Mouse (Mus musculus): Measurements from ENCODE around the gene Stxbp1. TPM values are rescaled to one million over a fixed set of nuclear protein-coding genes. Genes with fewer than 3 reads are reported as not detected.
A peak's percentile ranks its signal among the peaks of the same experiment; 100 is the strongest.

Gene Stxbp1
- polyA plus RNA-seq, 1 experiment from 2014 or later = 2.3 TPM

DNA sequence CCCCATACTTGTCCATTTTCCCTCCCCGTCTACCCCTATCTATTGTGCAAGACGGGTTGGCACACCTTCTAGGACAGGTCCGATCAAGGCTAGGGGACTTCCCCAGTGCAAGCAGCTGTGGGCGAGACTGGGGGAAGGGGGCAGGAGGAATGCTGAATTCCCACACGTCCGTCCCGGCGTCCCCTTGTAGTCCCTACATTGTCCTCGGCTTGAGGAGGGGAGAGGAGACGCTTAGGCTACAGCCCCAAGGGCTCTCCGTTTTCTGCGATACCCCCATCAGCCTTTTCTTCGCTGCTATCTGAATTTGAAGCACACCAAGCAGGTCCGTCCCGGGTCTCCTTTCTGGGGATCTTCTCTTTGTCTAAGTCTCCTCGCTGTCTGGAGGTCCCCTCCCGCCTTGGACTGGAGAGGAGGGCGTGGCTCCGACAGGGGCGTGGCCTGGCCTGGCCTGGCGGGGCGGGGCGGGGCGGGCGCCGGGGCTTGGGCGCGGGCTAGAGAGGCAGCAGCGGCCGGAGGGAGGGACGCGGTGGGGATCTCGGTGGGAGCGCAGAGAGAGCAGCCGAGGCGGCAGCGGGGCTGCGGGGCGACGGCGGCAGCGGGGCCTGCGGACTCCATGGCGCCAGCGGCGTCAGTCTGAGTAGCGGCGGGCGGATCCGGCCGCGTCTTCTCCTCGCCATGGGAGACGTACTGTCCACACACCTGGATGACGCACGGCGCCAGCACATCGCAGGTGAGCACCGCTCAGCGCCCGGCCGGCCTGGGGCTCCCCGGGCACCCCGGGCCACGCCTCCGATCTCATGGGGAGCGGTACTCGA lies 28.8 kb upstream of the Stxbp1 start, which contains the start of gene Fam129b:
Fam129b (plus strand) TSS at position 440 of the 815 bp plus-strand sequence.
- Histone ChIP-seq H3K27me3 (ENCODE audit: insufficient read depth, low read length) (no peaks in the 10 kb centered on the region), H3K4me1 (ENCODE audit: insufficient read depth) (peaks cover 37% of the 10 kb centered on the region), H3K4me3 (ENCODE audit: low read depth, low read length) (peak within 1 kb of the TSS; percentile 71), H3K9me3 (ENCODE audit: low read length) (no peaks in the 10 kb centered on the region), H3K9ac (replicated peaks) (peak within 1 kb of the TSS; percentile 82), H3K36me3 (replicated peaks; ENCODE audit: insufficient read depth, low read length) (no peaks in the 10 kb centered on the region), H3K27ac (ENCODE audit: low read depth) (peak within 1 kb of the TSS; percentile 71), H3K4me2 (ENCODE audit: low read depth, low read length) (peak within 1 kb of the TSS; percentile 97)
- peak; percentile 88 for ATAC-seq
- under 1% methylated on average over 41 of the region's 68 CpGs for WGBS (ENCODE audit: insufficient replicate concordance)
- no peak for TF ChIP-seq EP300 (IDR thresholded peaks at IDR 0.05; ENCODE audit: low read depth)
- peak; percentile 90 for DNase-seq

DNA sequence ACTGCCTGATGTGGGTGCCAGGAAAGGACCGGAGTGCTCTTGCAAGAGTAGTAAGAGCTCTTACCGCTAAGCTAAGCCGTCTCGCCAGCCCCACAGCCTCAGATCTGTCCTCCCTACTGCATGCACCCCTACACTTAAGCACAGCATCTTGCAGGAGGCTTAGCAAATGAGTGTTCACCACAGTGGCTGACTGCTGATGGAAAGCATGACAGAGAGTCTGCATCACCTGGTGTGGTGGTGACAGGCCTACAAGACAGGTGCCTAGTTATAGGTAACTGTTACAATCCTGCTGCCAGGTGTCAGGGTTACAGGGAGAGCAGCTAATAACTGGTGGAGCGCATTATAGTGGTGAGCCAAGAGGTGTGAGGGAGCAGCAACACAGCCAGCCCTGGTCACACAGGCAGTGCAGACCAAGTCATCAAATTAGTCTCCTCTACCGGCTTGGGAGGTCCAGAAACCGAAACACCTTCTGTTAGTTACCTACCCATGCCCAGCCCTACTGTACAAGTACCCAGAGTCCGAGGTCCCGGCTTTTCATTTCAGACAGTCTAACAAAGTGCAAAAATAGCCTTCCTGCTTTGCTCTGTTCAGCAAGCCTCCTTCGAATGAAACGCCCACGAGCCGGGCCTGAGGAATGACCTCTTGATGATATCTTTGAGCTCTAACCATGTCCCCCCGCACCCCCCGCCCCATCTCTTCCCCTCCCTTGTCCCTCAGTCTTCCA lies 28.1 kb upstream of the Stxbp1 start:
- Histone ChIP-seq H3K36me3 (replicated peaks; ENCODE audit: insufficient read depth, low read length) (no peaks in the 10 kb centered on the region), H3K27me3 (ENCODE audit: insufficient read depth, low read length) (no peaks in the 10 kb centered on the region), H3K27ac (ENCODE audit: low read depth) (peak overlapping the region; percentile 71; the same call in 1 of the 2 replicates), H3K4me3 (ENCODE audit: low read depth, low read length) (peak overlapping the region; percentile 71), H3K9ac (replicated peaks) (peak overlapping the region; percentile 82), H3K9me3 (ENCODE audit: low read length) (no peaks in the 10 kb centered on the region), H3K4me2 (ENCODE audit: low read depth, low read length) (peak overlapping the region; percentile 97), H3K4me1 (ENCODE audit: insufficient read depth) (peaks cover 37% of the 10 kb centered on the region)
- WGBS (ENCODE audit: insufficient replicate concordance) = 25% methylated on average over 15 of the region's 15 CpGs
- DNase-seq = no peak
- no peak for TF ChIP-seq EP300 (IDR thresholded peaks at IDR 0.05; ENCODE audit: low read depth)
- no peak for TF ChIP-seq CTCF (IDR thresholded peaks at IDR 0.05; ENCODE audit: low read depth)
- no peak for ATAC-seq

DNA sequence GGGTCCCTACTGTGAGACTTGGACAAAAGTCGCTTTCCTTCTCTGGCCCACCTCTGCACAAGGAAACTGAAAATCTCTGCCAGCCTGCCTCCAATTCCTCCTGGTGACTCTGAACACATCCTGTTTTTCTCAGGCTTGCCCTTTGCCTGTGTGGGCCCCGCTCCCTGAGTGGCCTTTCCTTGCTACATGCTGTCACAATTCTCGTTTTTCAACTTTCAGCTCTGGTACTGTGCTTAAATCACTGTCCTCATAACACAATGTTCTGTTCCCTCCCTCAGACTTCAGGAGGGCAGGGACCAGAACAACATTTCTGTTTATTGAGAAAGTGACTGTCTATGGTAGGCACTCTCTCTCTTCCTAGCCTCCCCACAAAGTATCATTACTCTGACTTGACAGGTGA lies 27.0 kb upstream of the Stxbp1 start:
- TF ChIP-seq EP300 (IDR thresholded peaks at IDR 0.05; ENCODE audit: low read depth) (no peak), CTCF (IDR thresholded peaks at IDR 0.05; ENCODE audit: low read depth) (no peak)
- Histone ChIP-seq H3K4me3 (ENCODE audit: low read depth, low read length) (no peak overlapping the region), H3K4me2 (ENCODE audit: low read depth, low read length) (no peak overlapping the region), H3K9me3 (ENCODE audit: low read length) (no peaks in the 10 kb centered on the region), H3K4me1 (ENCODE audit: insufficient read depth) (peaks cover 35% of the 10 kb centered on the region), H3K9ac (replicated peaks) (no peak overlapping the region), H3K36me3 (replicated peaks; ENCODE audit: insufficient read depth, low read length) (no peaks in the 10 kb centered on the region), H3K27ac (ENCODE audit: low read depth) (no peak overlapping the region), H3K27me3 (ENCODE audit: insufficient read depth, low read length) (no peaks in the 10 kb centered on the region)
- DNase-seq = no peak
- no peak for ATAC-seq
- 70% methylated on average over 3 of the region's 3 CpGs for WGBS (ENCODE audit: insufficient replicate concordance)

- Histone ChIP-seq H3K27me3 (ENCODE audit: insufficient read depth, low read length) (no peaks in the 10 kb centered on the region), H3K9me3 (ENCODE audit: low read length) (no peaks in the 10 kb centered on the region), H3K4me2 (ENCODE audit: low read depth, low read length) (0 out of 2 replicates have a peak overlapping the region, but pooled peaks have one; percentile 4), H3K36me3 (replicated peaks; ENCODE audit: insufficient read depth, low read length) (no peaks in the 10 kb centered on the region), H3K4me1 (ENCODE audit: insufficient read depth) (peaks cover 16% of the 10 kb centered on the region), H3K9ac (replicated peaks) (no peak overlapping the region), H3K4me3 (ENCODE audit: low read depth, low read length) (no peak overlapping the region), H3K27ac (ENCODE audit: low read depth) (no peak overlapping the region)
- no peak for TF ChIP-seq CTCF (IDR thresholded peaks at IDR 0.05; ENCODE audit: low read depth)
- DNase-seq (no peak), ATAC-seq (no peak)
- WGBS (ENCODE audit: insufficient replicate concordance) = 38% methylated on average over 7 of the region's 8 CpGs
Measured at GRCm38 (mm10) chr2:32870275-32871100, 23.4 kb upstream of the Stxbp1 start.

- peaks cover 13% of the 10 kb centered on the region for H3K4me1 ChIP-seq (ENCODE audit: insufficient read depth)
- no peaks in the 10 kb centered on the region for H3K36me3 ChIP-seq (replicated peaks; ENCODE audit: insufficient read depth, low read length)
- H3K9ac ChIP-seq (replicated peaks) = no peak overlapping the region
- H3K27me3 ChIP-seq (ENCODE audit: insufficient read depth, low read length) = no peaks in the 10 kb centered on the region
- TF ChIP-seq EP300 (IDR thresholded peaks at IDR 0.05; ENCODE audit: low read depth) = no peak
- no peak for TF ChIP-seq CTCF (IDR thresholded peaks at IDR 0.05; ENCODE audit: low read depth)
- ATAC-seq (no peak), DNase-seq (no peak)
- H3K27ac ChIP-seq (ENCODE audit: low read depth) = no peak overlapping the region
- 53% methylated on average over 6 of the region's 6 CpGs for WGBS (ENCODE audit: insufficient replicate concordance)
- H3K9me3 ChIP-seq (ENCODE audit: low read length) = no peaks in the 10 kb centered on the region
- 0 out of 2 replicates have a peak overlapping the region, but pooled peaks have one; percentile 4 for H3K4me2 ChIP-seq (ENCODE audit: low read depth, low read length)
- no peak overlapping the region for H3K4me3 ChIP-seq (ENCODE audit: low read depth, low read length)
Measured at GRCm38 (mm10) chr2:32869721-32870274, 22.8 kb upstream of the Stxbp1 start.

Measured in liver, postnatal 0 days (tissue).